Mouse (Mus musculus) MN1 (cell line): ENCODE measurements at regions not wholly inside any gene's neighbourhood (a gene's known extent, or its start where the extent isn't known, plus 50 kb on each side); places are given as distances from the start of the nearest gene placed in this dataset.

ENCODE experiments used
- DNase-seq: peaks from one replicate; pipeline ENCODE4 v3.0.0-alpha.2; 2016; ENCODE audit warnings: low spot score

DNA sequence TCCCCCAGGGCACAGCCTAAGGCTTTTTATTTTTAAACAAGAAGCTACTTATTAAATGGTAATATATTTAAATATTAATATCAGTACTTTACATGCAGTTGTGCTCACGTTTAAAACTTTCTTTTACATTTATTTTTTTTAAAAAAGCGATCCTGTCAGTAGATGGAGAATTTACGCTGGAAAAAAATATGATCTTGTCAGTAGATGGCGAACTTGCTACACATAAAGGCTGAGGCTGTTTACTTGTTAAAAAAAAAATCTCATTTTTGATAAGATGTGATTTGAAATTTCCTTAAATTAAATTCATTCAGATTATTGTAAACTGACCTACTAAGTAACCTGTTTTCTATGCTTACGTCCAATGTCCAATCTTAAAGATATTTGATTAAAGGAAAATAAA is 441.7 kb upstream of the BB014433 start:
- DNase-seq = no peak

DNA sequence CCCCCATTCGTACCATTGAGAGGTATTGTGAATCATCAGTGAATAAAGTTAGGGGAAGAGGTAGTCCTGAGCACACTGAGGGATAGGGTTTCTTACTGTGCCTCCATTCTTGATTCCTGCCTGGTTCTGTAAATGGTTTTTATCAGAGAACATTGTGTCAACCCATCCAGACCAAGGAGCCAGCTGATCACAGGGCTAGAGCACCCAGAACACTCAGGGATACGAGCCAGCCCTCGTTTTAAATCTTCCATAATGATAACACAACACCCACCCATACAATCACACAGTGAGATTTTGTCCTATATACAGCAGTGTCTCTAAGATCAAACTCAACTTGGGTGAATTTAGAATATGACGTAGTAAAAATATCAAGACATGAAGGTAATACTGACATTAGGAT is 424.7 kb upstream of the BB014433 start:
- DNase-seq = no peak

DNA sequence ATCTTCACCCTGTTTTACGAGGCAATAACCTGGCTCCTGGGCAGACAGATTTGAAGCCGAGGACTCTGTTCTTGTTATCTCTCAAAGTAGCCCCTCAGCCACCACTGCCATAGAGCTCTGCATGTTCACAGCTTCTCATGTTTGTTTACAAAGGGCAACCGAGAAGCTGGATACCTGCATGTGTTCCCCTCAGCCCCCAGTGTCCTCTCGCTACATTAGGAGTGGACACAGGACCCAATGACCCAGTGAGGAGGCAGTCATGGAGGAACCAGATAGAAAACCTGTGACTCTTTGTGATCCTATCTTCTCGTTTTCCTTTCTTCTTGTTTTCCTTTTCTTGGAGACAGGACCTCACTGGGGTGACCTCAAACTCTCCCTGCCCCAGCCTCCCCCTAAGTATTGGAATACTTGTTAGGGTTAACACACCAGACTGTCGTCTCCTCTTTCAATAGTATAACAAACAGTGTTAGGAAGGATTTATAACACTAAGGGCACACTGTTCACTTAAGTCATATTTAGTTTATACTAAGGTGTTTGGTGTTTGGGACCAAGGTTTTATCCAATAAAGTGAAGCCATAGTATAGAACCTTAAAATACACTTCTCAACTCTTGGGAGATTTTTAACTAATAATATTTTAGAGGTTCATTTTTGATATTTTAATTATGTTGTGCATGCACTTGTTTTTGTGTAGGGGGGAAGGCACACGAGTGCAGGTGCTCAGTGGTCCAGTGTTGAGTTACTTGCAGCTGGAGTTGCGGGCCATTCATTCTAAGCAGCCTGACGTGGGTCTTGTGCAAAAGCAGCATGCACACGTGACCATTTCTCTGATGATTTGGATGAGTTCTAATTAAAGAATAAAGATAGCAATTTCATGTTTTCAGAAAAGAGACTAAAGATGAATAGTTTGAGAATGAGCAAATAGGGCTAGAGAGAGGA is 422.9 kb upstream of the BB014433 start:
- no peak for DNase-seq

DNA sequence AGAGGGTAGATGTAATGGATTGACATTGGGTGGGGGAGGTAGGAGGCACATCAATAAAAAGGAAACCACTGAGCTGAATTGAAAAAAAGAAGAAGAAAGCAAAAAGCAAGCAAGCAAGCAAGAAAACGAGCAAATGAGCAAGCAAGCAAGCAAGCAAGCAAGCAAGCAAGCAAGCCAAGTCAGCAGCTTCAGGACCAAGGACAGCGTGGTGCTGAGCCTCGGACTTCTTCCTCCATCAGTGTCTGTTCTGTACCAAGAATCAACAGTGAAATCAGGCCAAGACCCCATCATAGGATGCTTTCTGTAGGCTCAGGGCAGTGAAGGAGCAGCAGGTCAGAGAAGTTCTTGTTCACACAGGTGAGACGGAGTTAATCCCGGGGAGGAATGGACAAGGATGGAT is 392.7 kb upstream of the BB014433 start:
- DNase-seq = no peak

DNA sequence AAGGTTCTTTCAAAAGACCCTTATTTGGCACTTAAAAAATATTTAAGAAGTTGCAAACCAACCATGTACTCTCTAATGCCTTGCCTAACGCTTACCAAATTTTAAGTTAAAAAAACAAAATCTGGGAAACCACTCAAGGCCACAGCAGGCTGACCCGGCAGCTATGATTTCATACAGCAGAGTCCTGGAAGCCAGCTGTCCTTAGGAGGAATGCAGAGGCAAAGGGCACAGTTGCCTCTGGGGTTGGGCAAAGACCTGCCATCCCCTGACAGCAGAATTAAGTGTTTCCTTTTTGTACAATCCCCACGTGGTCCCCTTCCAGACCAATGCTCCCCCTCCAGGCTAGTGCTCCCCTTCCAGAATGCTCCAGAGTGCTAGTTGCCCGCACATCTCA is 348.8 kb upstream of the BB014433 start:
- DNase-seq = no peak

DNA sequence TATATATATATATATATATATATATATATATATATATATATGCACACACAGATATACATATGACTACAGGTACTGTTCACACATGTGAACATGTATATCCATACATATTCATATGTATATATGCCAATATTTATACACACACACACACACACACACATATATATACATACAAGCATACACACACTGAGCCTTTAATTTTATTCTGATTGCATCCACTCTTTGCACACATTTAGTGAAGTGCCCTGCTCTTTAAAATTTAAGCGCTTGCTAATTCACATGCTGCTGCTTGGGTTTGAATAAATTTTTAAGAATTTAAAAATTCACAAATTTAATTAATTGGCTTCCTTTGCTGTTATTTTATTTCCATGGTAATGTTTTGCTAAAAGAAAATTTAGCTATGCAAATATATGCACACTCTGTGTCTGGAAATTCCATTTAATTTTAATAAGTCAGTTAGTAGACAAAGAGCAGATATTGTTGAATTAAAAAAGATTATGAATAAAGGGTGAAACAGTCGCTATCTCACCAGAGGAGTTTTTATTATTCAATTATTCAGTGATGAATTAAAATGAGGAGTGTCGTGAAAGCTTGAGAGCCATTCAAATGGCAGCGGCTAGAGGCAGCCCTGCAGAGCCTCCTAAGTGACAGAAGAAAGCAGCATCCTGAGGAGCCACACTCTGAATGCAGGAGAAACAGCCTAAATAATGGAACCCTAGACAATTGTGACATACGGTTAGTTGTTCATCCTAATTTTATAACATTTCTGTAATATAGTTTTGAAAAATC is 348.3 kb upstream of the BB014433 start:
- DNase-seq = no peak

DNA sequence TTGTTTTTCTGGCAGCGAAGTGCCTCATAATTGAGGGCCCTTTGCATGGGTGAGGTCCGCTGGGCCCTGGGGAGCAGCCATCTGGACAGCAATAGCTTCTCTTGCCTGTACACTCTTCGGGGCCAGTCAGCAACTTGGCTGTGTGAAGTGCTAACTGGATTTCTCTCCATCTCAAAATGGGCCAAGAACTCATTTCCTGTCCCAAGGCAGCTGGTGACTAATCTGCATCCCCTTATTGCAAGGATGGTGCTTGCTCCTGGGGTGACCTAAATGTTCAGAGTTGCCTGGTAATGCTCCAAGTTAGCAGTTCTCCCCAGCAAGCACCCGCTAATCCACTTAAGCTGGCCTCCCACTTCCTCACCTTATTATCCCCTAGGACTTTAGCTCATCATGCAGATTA is 346.2 kb upstream of the BB014433 start:
- no peak for DNase-seq

DNA sequence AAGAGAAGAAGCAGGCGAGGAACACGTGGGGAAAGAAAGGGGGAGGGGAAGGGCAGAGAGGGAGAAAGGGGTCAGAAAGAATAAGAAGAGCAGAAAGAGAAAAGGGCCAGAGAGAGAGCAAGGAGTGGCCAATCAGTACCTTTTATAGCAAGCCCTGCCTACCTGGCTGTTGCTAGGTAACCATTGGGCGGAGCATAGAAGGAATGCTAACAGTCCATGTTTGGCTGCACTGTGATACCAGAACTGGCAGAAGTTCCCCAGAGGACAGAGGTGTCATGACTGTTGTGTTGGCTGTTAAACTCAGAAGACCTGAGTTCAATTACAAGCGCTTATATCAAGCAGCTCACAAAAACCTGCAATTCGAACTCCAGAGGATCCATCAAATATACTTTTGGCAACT is 342.9 kb upstream of the BB014433 start:
- no peak for DNase-seq

DNA sequence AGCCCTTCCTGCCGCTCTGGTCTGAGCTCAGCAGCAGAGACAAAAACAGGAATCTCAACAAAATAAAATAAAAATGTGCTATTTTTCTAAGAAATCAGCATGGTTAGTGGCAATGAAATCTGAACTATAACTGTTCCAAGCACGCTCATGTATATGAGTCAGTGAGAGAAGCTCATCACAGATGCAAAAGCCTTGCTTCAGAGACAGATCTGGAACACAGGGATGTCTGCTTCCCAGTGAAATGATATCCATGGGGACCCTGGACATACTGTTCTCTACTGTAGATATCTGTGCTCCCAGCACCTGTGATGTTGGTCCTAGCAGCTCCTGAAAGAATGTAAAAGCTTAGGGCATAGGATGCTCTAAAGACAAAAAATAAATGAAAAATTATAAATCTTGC is 321.2 kb upstream of the BB014433 start:
- DNase-seq = no peak

DNA sequence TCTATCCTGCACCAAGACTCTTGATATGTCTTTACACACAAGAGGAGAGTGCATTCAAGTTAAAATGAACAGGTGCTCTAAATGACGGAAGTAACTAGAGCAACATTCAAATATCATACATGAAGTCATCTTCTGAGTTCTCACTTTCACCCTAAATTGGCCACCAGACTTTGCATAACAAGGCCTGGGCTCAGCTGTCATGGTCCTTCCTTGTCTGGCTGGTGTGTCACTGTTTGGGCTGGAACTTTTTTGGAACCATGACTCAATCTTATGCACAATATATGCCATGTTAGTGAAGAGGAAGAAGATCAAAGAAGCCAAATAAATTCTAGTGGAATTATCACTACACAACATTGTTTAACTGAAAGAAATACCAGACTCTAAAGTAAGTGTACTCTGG is 318.7 kb upstream of the BB014433 start:
- no peak for DNase-seq

DNA sequence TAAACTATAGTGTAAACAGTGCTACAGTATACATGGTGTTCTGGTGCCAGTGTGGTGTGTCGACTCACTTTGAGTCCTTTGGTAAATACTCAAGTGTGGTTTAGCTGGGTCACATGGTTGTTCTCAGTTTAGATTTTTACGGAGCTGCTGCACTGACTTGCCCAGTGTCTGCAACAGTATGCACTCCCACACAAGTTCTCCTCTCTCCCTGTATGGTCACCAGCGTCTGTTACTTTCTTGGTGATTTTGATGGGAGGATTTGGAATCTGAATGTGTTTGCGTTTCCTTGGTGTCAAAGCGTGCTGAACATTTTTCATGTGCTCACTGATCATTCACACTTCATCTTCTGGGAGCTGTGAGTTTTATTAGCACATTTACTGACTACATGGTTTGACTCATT is 298.3 kb upstream of the BB014433 start:
- no peak for DNase-seq

DNA sequence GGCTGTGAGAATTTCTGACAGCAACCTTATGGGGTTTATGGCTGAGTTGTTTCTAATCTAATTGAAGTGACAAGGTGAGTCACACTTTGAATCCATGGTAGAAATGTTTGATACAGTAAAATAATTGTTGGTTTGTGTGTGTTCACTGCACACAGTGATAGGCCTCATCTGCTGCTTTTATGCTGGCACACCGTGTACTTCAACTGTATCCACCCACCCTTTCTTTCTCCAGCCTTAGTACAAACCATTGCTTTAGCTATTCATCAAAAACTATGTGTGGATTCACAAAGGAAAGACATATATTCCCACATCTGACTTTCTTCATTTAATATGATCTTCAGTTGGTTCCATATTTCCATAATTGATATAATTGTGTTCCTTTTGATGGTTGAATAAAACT is 297.7 kb upstream of the BB014433 start:
- DNase-seq = no peak

DNA sequence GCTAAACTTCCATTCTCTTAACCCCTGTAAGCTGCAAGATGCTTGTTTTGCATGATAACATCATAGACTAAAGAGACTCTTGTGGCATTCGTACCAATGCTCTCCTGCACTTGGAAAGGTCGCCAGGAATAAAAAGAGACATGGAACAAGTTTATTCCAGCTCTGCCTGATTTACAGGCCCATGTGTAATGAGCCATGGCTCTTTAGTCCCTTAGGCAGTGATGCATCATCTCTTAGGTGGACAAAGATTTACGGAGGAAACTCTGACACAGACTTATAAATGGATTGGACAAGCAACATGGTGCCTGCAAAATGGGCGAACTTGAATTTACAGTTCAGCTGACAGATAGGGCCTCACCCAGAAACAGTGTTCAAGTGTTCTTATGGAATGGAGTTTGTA is 288.7 kb upstream of the BB014433 start:
- DNase-seq = no peak

DNA sequence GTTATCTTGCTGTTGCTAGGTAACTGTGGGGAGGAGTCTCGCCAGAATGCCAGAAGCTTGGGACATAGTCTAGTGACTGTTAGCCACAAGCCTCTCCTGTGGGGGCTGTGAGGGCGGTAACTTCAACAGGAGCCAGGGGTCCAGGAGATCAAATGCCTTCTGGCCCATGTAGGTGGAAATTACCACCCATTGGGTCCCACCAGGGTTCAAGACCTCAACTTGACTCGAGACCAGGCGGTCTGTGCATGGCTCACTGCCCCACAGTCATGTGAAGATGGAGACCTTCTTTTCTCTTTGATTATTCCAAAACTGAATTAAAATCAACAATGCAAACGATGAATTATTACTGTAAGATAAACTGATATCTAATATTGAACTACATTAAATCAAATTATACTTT is 281.4 kb upstream of the BB014433 start:
- no peak for DNase-seq

DNA sequence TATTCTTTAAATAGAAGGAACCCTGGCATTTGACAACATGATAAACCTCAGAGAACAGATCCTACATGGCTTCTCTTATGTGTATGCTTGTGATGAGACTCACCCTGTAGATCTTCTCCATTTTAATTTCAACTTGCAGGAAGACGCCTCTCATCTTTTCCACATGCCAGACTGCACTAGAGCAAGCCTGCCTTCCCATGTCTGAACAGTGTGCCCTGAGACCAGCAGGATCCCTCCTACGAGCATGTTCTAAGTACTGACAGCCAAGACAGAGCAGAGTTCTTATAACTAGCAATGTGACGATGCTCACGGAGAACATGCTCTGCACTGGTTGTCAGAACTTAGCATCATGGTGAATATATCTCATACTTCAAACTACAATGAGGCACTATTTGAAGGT is 277.5 kb upstream of the BB014433 start:
- no peak for DNase-seq

DNA sequence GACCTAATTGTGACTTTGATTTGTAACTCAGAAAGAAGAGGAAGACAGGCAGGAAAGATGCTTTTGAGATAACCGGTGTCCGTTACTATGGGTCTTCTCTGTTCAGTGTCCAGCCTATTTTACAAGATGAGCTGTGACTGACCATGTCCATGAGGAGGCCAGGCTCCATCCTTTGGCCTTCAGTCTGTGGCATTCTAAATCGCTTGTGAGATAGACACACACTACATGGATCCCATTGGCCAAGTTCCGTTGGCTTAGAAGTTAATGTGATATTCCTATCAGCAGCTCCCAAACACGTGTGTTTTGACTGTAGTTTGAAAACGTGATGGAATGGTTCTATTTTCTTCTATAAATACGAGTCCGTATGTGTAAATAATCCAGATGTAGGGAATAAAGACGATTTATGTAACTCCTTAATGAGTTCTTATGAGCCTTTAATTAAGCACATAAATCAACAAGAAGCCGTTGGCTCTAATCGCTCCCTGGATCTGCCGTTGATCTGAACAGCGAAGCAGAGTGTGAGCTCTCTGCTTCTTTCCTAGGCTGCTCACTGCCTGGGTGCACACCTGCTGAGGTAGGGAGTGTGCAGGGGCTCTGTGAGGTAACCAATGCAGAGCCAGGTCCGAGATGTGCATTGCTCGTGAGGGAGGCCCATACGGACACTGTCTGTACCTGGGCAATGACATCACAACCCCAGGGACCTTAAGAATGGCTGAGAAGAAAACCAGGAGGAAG is 272.4 kb upstream of the BB014433 start:
- DNase-seq = no peak

DNA sequence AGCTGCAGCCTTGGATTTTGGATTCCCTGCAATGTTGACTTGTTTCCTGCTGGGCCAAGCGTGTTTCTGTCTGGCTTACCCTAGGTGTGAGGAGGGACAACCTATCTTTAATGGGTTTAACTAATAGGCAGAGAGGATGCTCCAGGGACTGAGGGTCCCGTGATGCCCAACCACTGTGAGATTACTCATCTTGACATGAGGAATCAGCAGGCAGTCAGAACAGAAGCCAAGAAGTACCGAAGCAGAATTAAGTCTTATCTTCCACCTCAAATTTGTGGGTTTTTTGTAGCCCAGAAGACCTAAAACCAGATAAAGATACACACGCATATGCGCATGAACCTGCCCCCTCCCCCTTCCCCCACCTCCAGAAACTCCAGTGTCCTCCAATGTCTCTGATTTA is 267.6 kb upstream of the BB014433 start:
- no peak for DNase-seq

DNA sequence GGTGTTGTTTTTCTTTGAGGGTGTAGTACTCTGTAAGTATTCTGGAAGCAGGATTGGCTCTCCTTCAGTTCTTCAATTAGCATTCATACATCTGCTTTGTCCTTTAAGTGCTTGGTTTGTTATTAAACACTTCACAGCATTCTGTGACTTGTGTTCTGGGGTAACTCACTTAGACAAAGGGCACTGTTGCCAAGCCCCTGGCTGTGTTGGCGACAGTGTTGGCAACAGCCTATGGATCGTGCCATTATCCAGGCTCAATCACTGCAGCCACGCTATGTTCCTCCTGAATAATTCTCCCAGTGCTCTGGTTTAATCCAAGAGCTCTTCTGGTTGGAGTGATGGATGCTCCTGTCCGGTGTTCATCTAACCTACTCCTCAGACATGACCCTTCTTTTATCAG is 265.6 kb upstream of the BB014433 start:
- no peak for DNase-seq

DNA sequence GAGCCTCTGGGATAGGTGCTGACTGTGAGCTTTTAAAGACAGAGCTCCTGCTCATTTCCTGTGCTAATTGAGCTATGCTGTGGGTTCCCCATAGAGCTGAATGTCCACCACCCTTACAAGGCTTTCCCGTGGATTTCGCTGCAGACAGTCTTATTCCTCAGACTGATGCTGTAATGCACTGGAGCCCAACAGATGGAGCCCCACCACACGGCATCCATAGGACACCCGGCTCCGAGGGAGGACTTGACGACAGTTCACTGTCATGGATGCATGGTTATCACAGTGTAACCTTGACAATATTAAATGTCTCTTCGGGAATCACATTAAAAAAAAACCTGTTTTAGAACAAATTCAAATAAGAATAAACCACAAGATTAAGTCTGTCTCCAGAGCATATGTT is 265.2 kb upstream of the BB014433 start:
- DNase-seq = no peak

DNA sequence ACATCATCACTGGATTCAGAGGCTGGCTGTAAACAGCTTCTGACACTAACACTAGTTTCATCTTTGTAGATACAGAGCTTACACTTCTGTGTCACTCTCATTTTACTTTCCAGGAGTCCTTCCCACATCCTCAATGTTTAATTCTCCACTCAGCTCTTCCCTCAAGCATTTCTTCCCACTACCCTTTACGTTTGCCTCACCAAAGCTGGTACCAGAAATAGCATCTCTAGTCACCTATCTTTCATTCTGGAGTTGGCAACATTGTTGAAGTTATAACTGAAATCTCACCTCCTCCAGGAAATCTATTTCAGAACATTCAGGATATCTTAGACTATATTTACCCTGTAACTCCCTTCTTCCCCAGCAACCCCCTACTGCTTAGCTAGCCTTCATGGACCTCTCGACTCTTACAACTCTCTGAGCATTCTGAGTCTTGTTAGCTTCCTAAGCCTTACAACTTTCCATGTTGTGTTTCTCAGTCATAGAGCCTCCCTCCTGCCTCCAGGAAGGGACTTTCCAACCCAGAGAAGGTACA is 258.3 kb upstream of the BB014433 start:
- no peak for DNase-seq

DNA sequence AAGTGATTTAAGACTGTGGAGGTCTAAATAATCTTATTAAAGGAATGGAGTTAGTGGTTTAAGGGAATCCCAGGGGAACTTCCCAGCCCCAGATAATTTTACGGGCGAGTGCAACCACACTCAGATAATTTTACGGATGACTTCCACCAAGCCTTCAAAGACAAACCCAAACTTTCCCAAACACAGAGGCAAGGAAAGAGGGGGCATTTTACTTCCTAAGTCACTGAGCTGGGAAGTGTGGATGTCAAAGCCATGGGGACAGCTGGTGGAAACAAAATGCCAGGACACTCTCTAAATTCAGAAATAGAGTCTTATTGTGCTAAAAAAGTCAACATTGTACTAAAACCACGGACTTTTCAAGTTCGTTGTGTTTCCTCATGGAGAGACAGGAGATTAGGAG is 227.9 kb upstream of the BB014433 start:
- DNase-seq = no peak

DNA sequence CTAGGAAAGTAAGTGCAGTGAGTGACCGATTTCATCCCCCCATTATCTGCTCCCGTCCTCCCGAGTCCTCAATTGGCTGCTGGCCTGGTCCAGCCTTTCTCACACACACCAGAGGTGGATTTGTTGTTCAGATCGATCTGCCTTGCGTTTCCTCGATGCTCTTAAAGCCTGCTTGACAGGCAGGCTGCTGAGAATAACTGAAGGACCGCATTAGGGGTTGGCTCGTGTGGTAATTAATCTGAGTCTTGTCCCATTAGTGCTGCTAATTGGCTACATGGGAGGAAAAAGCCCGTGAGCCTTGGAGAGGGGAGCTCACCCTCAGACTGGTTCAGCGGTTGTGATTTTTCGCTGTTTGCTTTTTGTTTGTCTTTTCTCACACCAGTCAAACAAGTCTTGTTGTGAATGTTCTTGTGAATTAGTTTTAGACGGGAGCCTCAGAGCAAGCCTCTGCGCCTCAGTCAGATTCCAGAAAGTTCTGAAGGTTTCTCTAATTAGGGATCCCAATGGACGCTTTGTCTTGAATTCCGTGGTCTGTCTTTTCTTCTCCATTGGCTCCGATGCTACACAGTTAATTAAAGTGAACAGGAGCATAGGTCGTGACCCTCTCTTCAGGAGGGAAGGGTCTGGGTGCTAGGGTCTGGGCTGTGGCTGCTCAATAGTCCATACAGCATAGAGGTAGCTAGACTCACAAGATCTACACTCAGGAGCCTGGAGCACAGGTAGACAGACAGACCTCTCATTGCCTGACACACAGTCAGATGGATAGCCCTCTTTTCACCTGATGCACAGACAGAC is 226.1 kb upstream of the BB014433 start:
- no peak for DNase-seq
